Mouse (Mus musculus) midbrain, postnatal 0 days (tissue): ENCODE measurements at regions not wholly inside any gene's neighbourhood (a gene's known extent, or its start where the extent isn't known, plus 50 kb on each side); places are given as distances from the start of the nearest gene placed in this dataset.

ENCODE experiments used
- ATAC-seq: fragments of 200-750 bp; cut with Nextera tagmentation; 2 replicates; pipeline ENCODE4 v1.8.0; 2017; ENCODE audit warnings: moderate number of reproducible peaks, mild to moderate bottlenecking, moderate TSS enrichment, moderate library complexity; ENCODE audit not compliant: low FRiP score
- DNase-seq: peaks from one replicate; pipeline ENCODE4 v3.0.0-alpha.2; 2015; ENCODE audit warnings: low spot score
- H3K27ac ChIP-seq: fragments of 300-500 bp; sonication (generic); 2 replicates; pipeline ENCODE4 v1.5.1; 2014; ENCODE audit warnings: low read depth, mild to moderate bottlenecking, low read length, mixed read lengths
- H3K27me3 ChIP-seq: fragments of 300-500 bp; sonication (generic); 2 replicates; pipeline ENCODE4 v1.6.1; 2014; ENCODE audit warnings: low read length, control low read depth, mixed read lengths; ENCODE audit not compliant: insufficient read depth
- H3K36me3 ChIP-seq: fragments of 300-500 bp; sonication (generic); 2 replicates; pipeline ENCODE4 v1.6.1; 2014; ENCODE audit warnings: low read length, control low read depth, mixed read lengths; ENCODE audit not compliant: insufficient read depth
- H3K4me1 ChIP-seq: fragments of 300-500 bp; sonication (generic); 2 replicates; pipeline ENCODE4 v1.6.1; 2014; ENCODE audit warnings: mild to moderate bottlenecking, control low read depth, antibody characterized with exemption, low read length, mixed read lengths; ENCODE audit not compliant: insufficient read depth
- H3K4me2 ChIP-seq: fragments of 300-500 bp; sonication (generic); 2 replicates; pipeline ENCODE4 v1.6.1; 2014; ENCODE audit warnings: low read depth, mild to moderate bottlenecking, low read length, mixed read lengths; ENCODE audit not compliant: poor library complexity, severe bottlenecking
- H3K4me3 ChIP-seq: fragments of 300-500 bp; sonication (generic); 2 replicates; pipeline ENCODE4 v1.5.1; 2014; ENCODE audit warnings: low read depth, mild to moderate bottlenecking, low read length, moderate library complexity
- H3K9ac ChIP-seq: fragments of 300-500 bp; sonication (generic); replicated peaks from 2 replicates; pipeline ENCODE4 v1.6.1; 2014; ENCODE audit warnings: mild to moderate bottlenecking, low read length, moderate library complexity, mixed read lengths; ENCODE audit not compliant: poor library complexity, severe bottlenecking
- H3K9me3 ChIP-seq: fragments of 300-500 bp; sonication (generic); 2 replicates; pipeline ENCODE4 v1.6.1; 2016; ENCODE audit warnings: low read length, control low read depth
- CTCF ChIP-seq: IDR thresholded peaks from 2 replicates; pipeline ENCODE4 v1.5.1; 2016; ENCODE audit warnings: antibody characterized with exemption, mild to moderate bottlenecking
- WGBS: fragments of 180-500 bp; shearing (Covaris S2); extraction: QIAGEN DNeasy Blood & Tissue Kit; methylation state at CpG from one replicate; pipeline ENCODE4 v1.1.7; 2014; 5-methylcytosine and 5-hydroxymethylcytosine counted together

DNA sequence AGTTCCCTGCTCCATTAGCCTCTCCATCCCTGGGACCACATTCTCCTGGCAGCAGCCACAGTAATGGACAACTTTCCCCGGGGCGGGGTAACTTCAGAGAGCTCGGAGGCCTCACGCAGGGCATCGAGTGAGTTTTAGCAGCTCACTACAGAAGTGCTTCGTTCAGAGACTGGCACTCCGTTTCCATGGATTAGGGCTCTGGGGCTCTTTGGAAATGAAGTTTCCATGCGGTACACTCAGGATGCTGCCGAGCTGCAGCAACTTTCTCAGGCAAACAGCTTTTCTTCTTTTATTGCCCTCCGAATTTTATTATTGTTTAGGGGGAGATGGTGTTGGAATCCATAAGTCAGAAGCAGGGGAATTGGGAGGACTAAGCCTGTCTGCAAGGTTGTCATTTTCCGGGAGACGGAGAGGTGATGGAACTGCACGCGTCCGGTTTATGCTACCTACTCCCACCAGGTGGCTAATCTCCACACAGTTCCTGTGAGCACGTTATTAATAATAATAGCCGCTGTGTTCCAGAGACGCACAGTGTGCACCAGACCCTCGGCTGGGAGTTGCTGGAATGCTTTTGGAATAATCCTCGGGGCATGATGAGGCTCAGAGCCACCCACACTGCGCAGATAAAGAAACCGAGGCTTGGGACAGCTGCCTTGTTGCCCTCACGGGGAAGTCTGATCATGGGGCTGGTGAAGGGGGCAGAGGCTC is 460.4 kb upstream of the 3110018I06Rik start:
- Histone ChIP-seq H3K4me3 (no peak overlapping the region), H3K36me3 (no peaks in the 10 kb centered on the region), H3K4me2 (peak overlapping the region; percentile 36), H3K27ac (no peak overlapping the region), H3K9me3 (no peaks in the 10 kb centered on the region), H3K9ac (no peak overlapping the region), H3K4me1 (0 out of 2 replicates have a peak, but pooled peaks cover 2% of the 10 kb centered on the region), H3K27me3 (0 out of 2 replicates have a peak, but pooled peaks cover 6% of the 10 kb centered on the region)
- WGBS = 23% methylated on average over 23 of the region's 23 CpGs
- TF ChIP-seq CTCF = peak; percentile 66
- ATAC-seq (no peak), DNase-seq (peak; percentile 21)

DNA sequence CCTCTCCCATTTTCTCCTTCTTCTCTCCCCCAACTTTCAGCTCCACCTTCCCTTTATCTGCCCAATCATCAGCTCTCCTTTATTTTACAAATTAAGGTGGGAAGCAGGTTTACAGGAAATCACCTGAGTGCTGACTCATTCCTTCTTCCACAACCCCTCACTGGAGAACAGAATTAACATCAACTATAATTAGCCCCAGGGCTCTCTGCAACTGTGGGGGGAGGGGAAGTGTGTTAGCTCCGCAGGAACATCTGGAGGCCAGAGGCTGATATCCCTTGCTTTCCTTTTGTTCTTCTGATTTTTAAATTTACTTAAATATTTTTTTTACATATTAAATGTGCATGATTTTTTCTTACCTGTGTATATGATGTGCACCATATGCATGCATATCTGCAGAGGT is 459.4 kb upstream of the 3110018I06Rik start:
- DNase-seq (no peak), ATAC-seq (no peak)
- WGBS = 39% methylated on average over 1 of the region's 1 CpGs
- Histone ChIP-seq H3K4me3 (no peak overlapping the region), H3K9me3 (no peaks in the 10 kb centered on the region), H3K36me3 (no peaks in the 10 kb centered on the region), H3K27me3 (0 out of 2 replicates have a peak, but pooled peaks cover 6% of the 10 kb centered on the region), H3K4me2 (no peak overlapping the region), H3K27ac (no peak overlapping the region), H3K9ac (no peak overlapping the region), H3K4me1 (0 out of 2 replicates have a peak, but pooled peaks cover 2% of the 10 kb centered on the region)
- TF ChIP-seq CTCF = no peak

DNA sequence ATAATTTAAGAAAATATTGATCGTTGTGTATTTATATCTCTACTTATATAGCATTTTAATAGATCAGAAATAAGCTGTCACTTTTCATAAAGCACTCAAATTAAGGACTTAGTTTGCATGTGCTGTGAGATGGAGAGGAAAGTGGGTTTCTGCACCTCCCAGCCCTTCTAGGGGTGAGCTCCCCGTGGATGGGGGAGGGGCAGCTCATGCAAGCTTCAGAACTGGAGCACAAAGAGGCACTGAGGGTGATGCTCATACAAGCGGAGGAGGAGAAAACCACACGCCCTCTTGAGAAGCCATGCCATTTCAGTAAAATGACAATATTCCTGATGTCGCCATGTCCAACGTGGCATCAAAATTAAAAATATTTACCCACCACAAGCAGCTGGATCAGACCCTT is 452.1 kb upstream of the 3110018I06Rik start:
- H3K4me1 ChIP-seq = no peaks in the 10 kb centered on the region
- no peak for DNase-seq
- no peaks in the 10 kb centered on the region for H3K27me3 ChIP-seq
- H3K36me3 ChIP-seq = no peaks in the 10 kb centered on the region
- H3K4me3 ChIP-seq = no peak overlapping the region
- no peak for TF ChIP-seq CTCF
- no peak for ATAC-seq
- no peak overlapping the region for H3K9ac ChIP-seq
- no peak overlapping the region for H3K4me2 ChIP-seq
- no peak overlapping the region for H3K27ac ChIP-seq
- WGBS = 68% methylated on average over 6 of the region's 6 CpGs
- no peaks in the 10 kb centered on the region for H3K9me3 ChIP-seq

DNA sequence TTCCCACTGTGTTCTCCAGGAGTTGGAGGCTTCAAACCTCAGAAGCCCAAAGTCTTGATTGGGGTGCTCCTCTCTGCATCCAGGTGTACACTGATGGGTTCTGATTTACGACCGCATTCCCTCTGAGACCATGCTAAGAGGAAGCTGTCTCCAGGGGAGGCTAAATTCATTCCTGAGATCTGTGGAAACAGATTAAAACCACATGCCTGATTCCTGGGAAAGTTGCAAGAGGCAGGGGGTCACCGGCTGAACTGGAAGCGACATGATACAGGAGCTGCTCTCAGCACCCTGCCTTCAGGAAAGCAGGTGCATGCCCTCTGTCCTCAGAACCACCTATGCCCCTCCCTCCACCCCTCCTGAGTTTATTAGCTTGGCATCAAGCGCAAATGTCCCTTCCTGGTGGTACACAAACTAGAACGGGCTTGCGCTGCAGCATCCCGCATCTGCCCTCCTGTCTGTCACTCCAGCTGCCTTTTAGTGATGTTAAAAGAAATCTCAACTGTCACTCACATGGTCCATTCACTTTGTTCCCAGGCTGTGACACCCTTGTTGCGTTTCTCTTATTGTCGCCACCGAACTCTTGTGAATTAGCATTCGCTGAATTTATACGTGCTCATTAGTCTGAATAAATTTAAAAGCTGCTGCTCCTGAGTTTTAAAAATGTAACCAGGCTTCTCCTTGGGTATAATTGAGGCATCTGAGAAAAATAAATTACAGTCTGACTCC is 446.3 kb upstream of the 3110018I06Rik start:
- H3K9ac ChIP-seq = no peak overlapping the region
- TF ChIP-seq CTCF = no peak
- no peak overlapping the region for H3K4me2 ChIP-seq
- 0 out of 2 replicates have a peak, but pooled peaks cover 4% of the 10 kb centered on the region for H3K4me1 ChIP-seq
- H3K27me3 ChIP-seq = no peaks in the 10 kb centered on the region
- 38% methylated on average over 13 of the region's 13 CpGs for WGBS
- ATAC-seq (no peak), DNase-seq (no peak)
- H3K4me3 ChIP-seq = no peak overlapping the region
- no peaks in the 10 kb centered on the region for H3K36me3 ChIP-seq
- no peak overlapping the region for H3K27ac ChIP-seq
- no peaks in the 10 kb centered on the region for H3K9me3 ChIP-seq

DNA sequence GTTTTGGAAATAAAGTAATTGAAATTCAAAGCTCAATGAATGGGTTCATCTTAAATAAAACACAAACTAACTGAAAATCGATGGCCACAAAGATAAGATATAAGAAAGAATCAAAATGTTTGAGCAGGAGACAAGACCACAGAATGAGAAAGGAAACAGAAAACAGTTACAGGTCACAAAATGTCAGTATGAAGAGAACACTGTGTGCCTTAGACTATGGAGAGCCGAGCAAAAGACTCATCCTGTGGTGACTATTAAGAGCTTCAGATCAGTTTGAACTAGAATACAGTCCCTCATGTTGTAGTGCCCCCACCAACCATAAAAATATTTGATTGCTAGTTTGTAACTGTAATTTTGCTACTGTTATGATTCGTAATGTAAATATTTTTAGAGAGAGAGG is 441.9 kb upstream of the 3110018I06Rik start:
- Histone ChIP-seq H3K36me3 (no peaks in the 10 kb centered on the region), H3K4me3 (no peak overlapping the region), H3K9me3 (no peaks in the 10 kb centered on the region), H3K9ac (no peak overlapping the region), H3K27ac (no peak overlapping the region), H3K4me1 (0 out of 2 replicates have a peak, but pooled peaks cover 7% of the 10 kb centered on the region), H3K27me3 (no peaks in the 10 kb centered on the region), H3K4me2 (no peak overlapping the region)
- ATAC-seq (no peak), DNase-seq (no peak)
- 91% methylated on average over 3 of the region's 3 CpGs for WGBS
- no peak for TF ChIP-seq CTCF

DNA sequence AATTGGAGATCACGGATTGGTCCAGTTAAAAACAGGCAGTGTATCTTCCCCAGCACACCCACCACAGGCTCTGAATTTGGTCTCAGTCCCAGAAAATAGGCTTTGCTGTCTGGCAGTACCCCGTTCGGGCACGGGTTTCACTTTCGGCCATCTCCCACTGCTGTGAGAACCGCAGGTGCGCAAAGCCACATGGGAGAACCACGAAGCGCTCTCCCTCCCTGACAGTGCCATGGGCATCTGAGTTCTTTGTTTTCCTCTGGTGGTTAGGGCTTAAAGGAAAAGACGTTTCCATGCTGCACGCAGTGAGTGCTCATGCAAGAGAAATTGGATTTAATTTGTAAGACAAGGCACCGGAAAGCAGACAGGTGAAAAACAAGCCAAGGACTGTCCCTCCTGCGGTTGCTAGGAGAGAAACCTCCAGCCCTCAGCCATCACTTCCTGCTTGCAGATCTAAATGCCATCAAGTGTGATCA is 441.3 kb upstream of the 3110018I06Rik start:
- DNase-seq (peak; percentile 52), ATAC-seq (no peak)
- 51% methylated on average over 13 of the region's 13 CpGs for WGBS
- Histone ChIP-seq H3K27me3 (no peaks in the 10 kb centered on the region), H3K4me1 (0 out of 2 replicates have a peak, but pooled peaks cover 5% of the 10 kb centered on the region), H3K4me2 (no peak overlapping the region), H3K4me3 (no peak overlapping the region), H3K9ac (no peak overlapping the region), H3K27ac (no peak overlapping the region), H3K9me3 (no peaks in the 10 kb centered on the region), H3K36me3 (no peaks in the 10 kb centered on the region)
- TF ChIP-seq CTCF = no peak
